In the genomic region with DNA sequence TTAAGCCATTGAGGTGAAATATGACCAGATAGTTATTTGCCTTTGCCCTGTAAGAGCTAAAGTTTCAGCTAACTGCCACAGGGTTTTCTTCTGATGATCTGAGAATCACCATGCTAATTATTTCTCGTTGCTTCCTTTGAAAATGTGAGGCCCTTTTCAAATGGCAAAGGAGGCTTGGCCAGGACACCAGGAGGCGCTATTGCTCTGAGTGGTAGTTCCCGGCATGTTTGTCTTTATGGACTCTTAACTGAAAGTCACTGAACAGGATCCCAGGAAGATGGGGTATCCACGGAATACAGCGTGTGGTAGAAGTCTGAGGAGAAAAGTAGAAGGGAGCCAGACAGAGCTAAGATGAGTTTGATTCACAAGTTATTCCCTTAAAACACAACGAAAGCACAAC, we compare ENCODE assay signal across 9 mouse cellular contexts.
DNase-seq lines count a peak whose midpoint lies in the region; ATAC-seq and TF ChIP-seq lines count a peak whose summit lies in the region.
"Had no signal": no experiment of that assay in that cellular context is flagged by ENCODE, and none has a peak within 500 bp of the region (broad histone marks: within the 10 kb centered on the region; RNA-seq: fewer than 3 reads in every experiment).

No protein-coding gene starts in this region.

- H3K4me1 ChIP-seq in heart, postnatal 0 days (ENCODE audit: control insufficient read depth, insufficient read depth) = no peaks in the 10 kb centered on the region
- H3K4me1 ChIP-seq in heart, embryonic 11.5 days (ENCODE audit: control insufficient read depth, insufficient read depth, low read length) = no peaks in the 10 kb centered on the region
- H3K4me1 ChIP-seq in hindbrain, postnatal 0 days (ENCODE audit: insufficient read depth, low read length) = no peaks in the 10 kb centered on the region
- no peaks in the 10 kb centered on the region for H3K4me1 ChIP-seq in limb, embryonic 10.5 days
- H3K4me1 ChIP-seq in thymus, adult 2 months (replicated peaks; ENCODE audit: control insufficient read depth, insufficient read depth, low read length) = no peaks in the 10 kb centered on the region
- H3K4me1 ChIP-seq: embryonic facial prominence, embryonic 15.5 days had no signal

- no peak overlapping the region for H3K4me3 ChIP-seq in heart, postnatal 0 days (ENCODE audit: low read depth, low read length)
- H3K4me3 ChIP-seq in heart, embryonic 11.5 days (ENCODE audit: low read depth, low read length) = no peak overlapping the region
- no peak overlapping the region for H3K4me3 ChIP-seq in hindbrain, postnatal 0 days (ENCODE audit: low read length)
- H3K4me3 ChIP-seq in limb, embryonic 10.5 days = no peak overlapping the region
- no peak overlapping the region for H3K4me3 ChIP-seq in thymus, adult 2 months (ENCODE audit: control insufficient read depth, insufficient read depth, low read length)
- H3K4me3 ChIP-seq: embryonic facial prominence, embryonic 15.5 days had no signal

- TF ChIP-seq EP300 in heart, postnatal 0 days (IDR thresholded peaks at IDR 0.05; ENCODE audit: low read depth) = no peak

- WGBS in heart, postnatal 0 days = 26% methylated on average over 6 of the region's 6 CpGs
- 30% methylated on average over 6 of the region's 6 CpGs for WGBS in heart, embryonic 11.5 days (ENCODE audit: insufficient replicate concordance)
- 23% methylated on average over 6 of the region's 6 CpGs for WGBS in hindbrain, postnatal 0 days
- WGBS in limb, embryonic 10.5 days = 27% methylated on average over 6 of the region's 6 CpGs
- 28% methylated on average over 6 of the region's 6 CpGs for WGBS in thymus, adult 2 months

- ATAC-seq in heart, postnatal 0 days (ENCODE audit: insufficient read depth, low read depth) = no peak
- ATAC-seq in heart, embryonic 11.5 days (replicated peaks; ENCODE audit: insufficient number of reproducible peaks, low FRiP score, low TSS enrichment) = no peak
- no peak for ATAC-seq in hindbrain, postnatal 0 days

- no peak overlapping the region for H3K27ac ChIP-seq in heart, postnatal 0 days (ENCODE audit: low read depth)
- H3K27ac ChIP-seq in heart, embryonic 11.5 days (ENCODE audit: low read depth, low read length) = no peak overlapping the region
- no peak overlapping the region for H3K27ac ChIP-seq in hindbrain, postnatal 0 days
- no peak overlapping the region for H3K27ac ChIP-seq in limb, embryonic 10.5 days
- H3K27ac ChIP-seq in thymus, adult 2 months (ENCODE audit: control insufficient read depth, insufficient read depth, low read length) = no peak overlapping the region
- H3K27ac ChIP-seq: embryonic facial prominence, embryonic 15.5 days had no signal

- H3K36me3 ChIP-seq in heart, postnatal 0 days (replicated peaks; ENCODE audit: control insufficient read depth, insufficient read depth, low read length) = no peaks in the 10 kb centered on the region
- H3K36me3 ChIP-seq in heart, embryonic 11.5 days (ENCODE audit: control insufficient read depth, insufficient read depth, low read length) = no peaks in the 10 kb centered on the region
- 0 out of 2 replicates have a peak, but pooled peaks cover 13% of the 10 kb centered on the region for H3K36me3 ChIP-seq in hindbrain, postnatal 0 days (ENCODE audit: insufficient read depth, low read length)
- no peaks in the 10 kb centered on the region for H3K36me3 ChIP-seq in limb, embryonic 10.5 days
- H3K36me3 ChIP-seq in thymus, adult 2 months (ENCODE audit: control insufficient read depth, insufficient read depth, low read length) = no peaks in the 10 kb centered on the region
- H3K36me3 ChIP-seq: embryonic facial prominence, embryonic 15.5 days had no signal

- H3K27me3 ChIP-seq in heart, postnatal 0 days (ENCODE audit: control insufficient read depth, insufficient read depth, low read length) = no peaks in the 10 kb centered on the region
- no peaks in the 10 kb centered on the region for H3K27me3 ChIP-seq in heart, embryonic 11.5 days (ENCODE audit: control insufficient read depth, insufficient read depth, low read length)
- H3K27me3 ChIP-seq in hindbrain, postnatal 0 days (ENCODE audit: insufficient read depth, low read length) = no peaks in the 10 kb centered on the region
- 0 out of 2 replicates have a peak, but pooled peaks cover 6% of the 10 kb centered on the region for H3K27me3 ChIP-seq in limb, embryonic 10.5 days (ENCODE audit: low read depth, poor library complexity, severe bottlenecking)
- H3K27me3 ChIP-seq in thymus, adult 2 months (ENCODE audit: control insufficient read depth, insufficient read depth, low read length) = no peaks in the 10 kb centered on the region
- H3K27me3 ChIP-seq: embryonic facial prominence, embryonic 15.5 days had no signal

- no peak overlapping the region for H3K4me2 ChIP-seq in heart, postnatal 0 days (ENCODE audit: low read depth, low read length)
- no peak overlapping the region for H3K4me2 ChIP-seq in heart, embryonic 11.5 days
- H3K4me2 ChIP-seq in hindbrain, postnatal 0 days (ENCODE audit: low read depth, low read length) = no peak overlapping the region
- H3K4me2 ChIP-seq: embryonic facial prominence, embryonic 15.5 days had no signal

- no peak overlapping the region for H3K9ac ChIP-seq in heart, postnatal 0 days (replicated peaks; ENCODE audit: low read depth, low read length)
- H3K9ac ChIP-seq in heart, embryonic 11.5 days (ENCODE audit: low read depth, low read length) = no peak overlapping the region
- H3K9ac ChIP-seq in hindbrain, postnatal 0 days (replicated peaks; ENCODE audit: low read length) = no peak overlapping the region
- H3K9ac ChIP-seq: embryonic facial prominence, embryonic 15.5 days had no signal

- peak; percentile 74 for DNase-seq in heart, postnatal 0 days (ENCODE audit: low spot score)
- DNase-seq in adrenal gland, adult 18-20 months (ENCODE audit: low spot score in 2 of 2) = peak; percentile 75 to 84
- DNase-seq in embryo, embryonic 10.5 days (ENCODE audit: low spot score) = peak; percentile 90
- DNase-seq in hindbrain, postnatal 0 days (ENCODE audit: low spot score) = peak; percentile 88
- DNase-seq in limb, embryonic 10.5 days (ENCODE audit: low spot score) = peak; percentile 88
- DNase-seq in ovary, postnatal 10 days (ENCODE audit: low spot score) = peak; percentile 50
- DNase-seq in thymus, adult 2 months = peak; percentile 59

- TF ChIP-seq POLR2A in thymus, adult 2 months (IDR thresholded peaks at IDR 0.05; ENCODE audit: control insufficient read depth, extremely low read depth, insufficient read depth, low read length, poor library complexity) = no peak

- no peaks in the 10 kb centered on the region for H3K9me3 ChIP-seq in heart, postnatal 0 days (replicated peaks; ENCODE audit: control insufficient read depth, low read length)
- no peaks in the 10 kb centered on the region for H3K9me3 ChIP-seq in heart, embryonic 11.5 days (replicated peaks; ENCODE audit: control insufficient read depth, low read length)
- H3K9me3 ChIP-seq in hindbrain, postnatal 0 days (ENCODE audit: low read length) = no peaks in the 10 kb centered on the region
- H3K9me3 ChIP-seq in limb, embryonic 10.5 days (replicated peaks) = no peaks in the 10 kb centered on the region
- H3K9me3 ChIP-seq: embryonic facial prominence, embryonic 15.5 days had no signal

- TF ChIP-seq CTCF in heart, postnatal 0 days (IDR thresholded peaks at IDR 0.05; ENCODE audit: low read depth) = peak; percentile 94
- TF ChIP-seq CTCF in hindbrain, postnatal 0 days (IDR thresholded peaks at IDR 0.05; ENCODE audit: low read depth) = peak; percentile 86
- no peak for TF ChIP-seq CTCF in thymus, adult 2 months (IDR thresholded peaks at IDR 0.05; ENCODE audit: borderline replicate concordance, control insufficient read depth, extremely low read depth, insufficient read depth, low read length, poor library complexity)
